Mouse (Mus musculus) liver, embryonic 14.5 days (tissue): ENCODE measurements around the gene Vps52.

Experiments
- CTCF ChIP-seq: IDR thresholded peaks from 2 replicates; pipeline ENCODE4 v1.5.1; 2016; ENCODE audit warnings: antibody characterized with exemption, low read depth, control low read depth
- EP300 ChIP-seq: IDR thresholded peaks from 2 replicates; pipeline ENCODE4 v1.6.1; 2016; ENCODE audit warnings: antibody characterized with exemption, low read depth

DNA sequence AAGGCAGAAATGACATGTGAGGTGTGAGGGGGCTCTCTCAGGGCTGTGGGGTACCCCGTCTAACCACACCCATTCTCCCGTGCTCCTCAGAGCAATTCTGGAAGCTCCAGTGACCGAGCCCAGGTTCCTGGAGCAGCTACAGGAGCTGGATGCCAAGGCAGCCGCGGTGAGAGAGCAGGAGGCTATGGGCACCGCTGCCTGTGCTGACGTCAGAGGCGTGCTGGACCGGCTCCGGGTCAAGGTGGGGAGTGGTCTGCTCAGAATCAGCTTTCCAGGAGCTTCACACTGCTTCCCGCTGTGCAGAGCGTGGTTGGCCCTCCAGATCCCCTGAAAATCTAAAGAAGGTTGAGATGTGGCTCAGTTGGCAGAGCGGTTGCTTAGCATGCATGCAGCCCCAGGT, 3.5 kb downstream of the Vps52 start:
- TF ChIP-seq EP300, result no peak
- TF ChIP-seq CTCF, result no peak
